Mouse (Mus musculus): ENCODE measurements at regions not wholly inside any gene's neighbourhood (a gene's known extent, or its start where the extent isn't known, plus 50 kb on each side); places are given as distances from the start of the nearest gene placed in this dataset.

GRCm38 (mm10) chr12:33541566-33541965 is 112.1 kb downstream of the Twistnb start:
- TF ChIP-seq CTCF (conservative IDR thresholded peaks at IDR 0.05; ENCODE audit: low read length) = no peak
- no peak for TF ChIP-seq POU5F1 (IDR thresholded peaks at IDR 0.05; ENCODE audit: borderline replicate concordance, low read length)
- no peak for TF ChIP-seq NANOG (IDR thresholded peaks at IDR 0.05; ENCODE audit: borderline replicate concordance, low read length)

All from E14TG2a.4 (cell line).